Mouse (Mus musculus) ES-E14 (cell line): Measurements from ENCODE around the gene Cand1.

Source experiments
- MAFK ChIP-seq: IDR thresholded peaks from 2 replicates; pipeline ENCODE4 v1.6.1; 2014; ENCODE audit warnings: mild to moderate bottlenecking, low read depth, low read length, inconsistent platforms; ENCODE audit not compliant: insufficient read depth
- ZC3H11A ChIP-seq: IDR thresholded peaks from 2 replicates; pipeline ENCODE4 v1.6.1; 2012; ENCODE audit warnings: low read depth, mild to moderate bottlenecking, inconsistent platforms, low read length, borderline replicate concordance
- ZNF384 ChIP-seq: IDR thresholded peaks from 2 replicates; pipeline ENCODE4 v1.6.1; 2012; ENCODE audit warnings: low read depth, low read length, inconsistent platforms

- TF ChIP-seq ZNF384 (no peak), MAFK (no peak), ZC3H11A (no peak)
Measured at GRCm38 (mm10) chr10:119197621-119198150, 42.2 kb downstream of the Cand1 start.
